Mouse (Mus musculus) CD4-positive, CD25-positive, alpha-beta regulatory T cell, adult 2 months (primary cell): ENCODE data around the gene Rheb.
"Not testable (repeated sequence)": the region's sequence is repeated elsewhere in the genome, so short reads cannot be mapped to it uniquely, and the experiment has no call there.

Source experiments
- DNase-seq: peaks from one replicate; pipeline ENCODE4 v3.0.0-alpha.2; 2012; ENCODE audit warnings: low read depth, low spot score

Gene Rheb

GRCm38 (mm10) chr5:24843103-24843475, 665 bp upstream of the Rheb start:
- DNase-seq, result peak; percentile 68

GRCm38 (mm10) chr5:24841662-24842273, 656 bp downstream of the Rheb start:
- DNase-seq, result no peak

GRCm38 (mm10) chr5:24840975-24841431, 1.4 kb downstream of the Rheb start:
- peak; percentile 27 for DNase-seq

GRCm38 (mm10) chr5:24834491-24834890, 7.9 kb downstream of the Rheb start:
- no peak for DNase-seq

GRCm38 (mm10) chr5:24831912-24832311, 10.5 kb downstream of the Rheb start:
- DNase-seq, result no peak

- no peak for DNase-seq
Measured at GRCm38 (mm10) chr5:24828446-24828845, 14.0 kb downstream of the Rheb start.

- DNase-seq, result no peak
Measured at GRCm38 (mm10) chr5:24827173-24827572, 15.3 kb downstream of the Rheb start.

- DNase-seq, result no peak
Measured at GRCm38 (mm10) chr5:24826056-24826770, 16.2 kb downstream of the Rheb start.

- no peak for DNase-seq
Measured at GRCm38 (mm10) chr5:24825365-24826055, 16.9 kb downstream of the Rheb start.

GRCm38 (mm10) chr5:24823864-24824405, 18.5 kb downstream of the Rheb start:
- no peak for DNase-seq

- no peak for DNase-seq
Measured at GRCm38 (mm10) chr5:24822781-24823180, 19.6 kb downstream of the Rheb start.

GRCm38 (mm10) chr5:24822231-24822630, 20.2 kb downstream of the Rheb start:
- not testable (repeated sequence) for DNase-seq

GRCm38 (mm10) chr5:24821403-24821841, 21.0 kb downstream of the Rheb start:
- no peak for DNase-seq

- DNase-seq, result no peak
Measured at GRCm38 (mm10) chr5:24820627-24821026, 21.8 kb downstream of the Rheb start.

- DNase-seq, result no peak
Measured at GRCm38 (mm10) chr5:24817191-24817590, 25.2 kb downstream of the Rheb start.

- DNase-seq, result no peak
Measured at GRCm38 (mm10) chr5:24813946-24814345, 28.5 kb downstream of the Rheb start.

GRCm38 (mm10) chr5:24813005-24813404, 29.4 kb downstream of the Rheb start:
- no peak for DNase-seq

GRCm38 (mm10) chr5:24805222-24805621, 37.2 kb downstream of the Rheb start:
- no peak for DNase-seq

GRCm38 (mm10) chr5:24804661-24805060, 37.8 kb downstream of the Rheb start:
- no peak for DNase-seq

GRCm38 (mm10) chr5:24801841-24802624, 40.4 kb downstream of the Rheb start:
- no peak for DNase-seq

GRCm38 (mm10) chr5:24800416-24800815, 42.0 kb downstream of the Rheb start:
- DNase-seq, result peak; percentile 47

GRCm38 (mm10) chr5:24798639-24799038, 43.8 kb downstream of the Rheb start:
- DNase-seq, result no peak
